Mouse (Mus musculus) heart, postnatal 4 days (tissue): ENCODE data around the gene Klk1b21. TPM values are rescaled to one million over a fixed set of nuclear protein-coding genes. Genes with fewer than 3 reads are reported as not detected.
"Not testable (repeated sequence)": the region's sequence is repeated elsewhere in the genome, so short reads cannot be mapped to it uniquely, and the experiment has no call there.

Source experiments
- DNase-seq: peaks from one replicate; pipeline ENCODE4 v3.0.0; 2021
- total RNA-seq, 2 experiments: library from RNA; stranded (reverse); gene quantifications; 2 replicates each; pipeline ENCODE4 v1.2.3; 2021

The Klk1b21 gene
- not detected for total RNA-seq

- DNase-seq, result not testable (repeated sequence)
Measured at GRCm38 (mm10) chr7:44102028-44102427, at the start of gene Klk1b21. Gene Klk1b21, plus strand, starts transcription at chr7:44102328.

- DNase-seq, result no peak
Measured at GRCm38 (mm10) chr7:44072117-44072516, 30.0 kb upstream of the Klk1b21 start.

- DNase-seq, result no peak
Measured at GRCm38 (mm10) chr7:44077703-44078102, 24.4 kb upstream of the Klk1b21 start.

- no peak for DNase-seq
Measured at GRCm38 (mm10) chr7:44096111-44096510, 6.0 kb upstream of the Klk1b21 start.

- DNase-seq, result no peak
Measured at GRCm38 (mm10) chr7:44112373-44112772, 10.2 kb downstream of the Klk1b21 start, which contains the start of gene Klk1b22. Gene Klk1b22, plus strand, starts transcription at chr7:44112673.

- no peak for DNase-seq
Measured at GRCm38 (mm10) chr7:44123445-44123844, 21.3 kb downstream of the Klk1b21 start.

- no peak for DNase-seq
Measured at GRCm38 (mm10) chr7:44136467-44136866, 34.3 kb downstream of the Klk1b21 start, which contains the start of gene Klk1b16. Gene Klk1b16, plus strand, starts transcription at chr7:44136767.

Other genes with a start within 250 kb of the Klk1b21 start
- not detected for gene Klk4, start 221.2 kb upstream of the Klk1b21 start, total RNA-seq
- gene Klk15, start 168.6 kb upstream of the Klk1b21 start, total RNA-seq, result not detected
- gene Klk1b8, start 151.7 kb upstream of the Klk1b21 start, total RNA-seq, result not detected
- not detected for gene Klk1b1, start 135.6 kb upstream of the Klk1b21 start, total RNA-seq
- gene Klk1b9, start 126.3 kb upstream of the Klk1b21 start, total RNA-seq, result not detected
- not detected for gene Klk1b11, start 106.5 kb upstream of the Klk1b21 start, total RNA-seq
- gene Klk1b26, start 90.2 kb upstream of the Klk1b21 start, total RNA-seq, result not detected
- not detected for gene Klk1b27, start 50.0 kb upstream of the Klk1b21 start, total RNA-seq
- not detected for gene Klk1b22, start 10.3 kb downstream of the Klk1b21 start, total RNA-seq
- gene Klk1b16, start 34.4 kb downstream of the Klk1b21 start, total RNA-seq, result not detected
- not detected for gene Klk1b24, start 85.9 kb downstream of the Klk1b21 start, total RNA-seq
- not detected for gene Klk1b3, start 95.9 kb downstream of the Klk1b21 start, total RNA-seq
- not detected for gene Klk1b4, start 105.1 kb downstream of the Klk1b21 start, total RNA-seq
- not detected for gene Klk1b5, start 113.6 kb downstream of the Klk1b21 start, total RNA-seq
- gene Klk1, start 123.0 kb downstream of the Klk1b21 start, total RNA-seq, result not detected
- not detected for gene Gm36864, start 133.8 kb downstream of the Klk1b21 start, total RNA-seq
- under 1 TPM; 0.61 to 0.79 TPM for gene 1700028J19Rik, start 144.4 kb downstream of the Klk1b21 start, total RNA-seq
- gene 2410002F23Rik, start 144.4 kb downstream of the Klk1b21 start, total RNA-seq, result 10 to 100 TPM; 72.0 to 72.7 TPM
- gene Acp4, start 155.1 kb downstream of the Klk1b21 start, total RNA-seq, result not detected
- gene Gm15517, start 159.1 kb downstream of the Klk1b21 start, total RNA-seq, result not detected
- gene Clec11a, start 204.6 kb downstream of the Klk1b21 start, total RNA-seq, result under 1 TPM; 0.71 to 0.92 TPM
- 1 to 10 TPM; 3.5 to 4.6 TPM for gene Shank1, start 207.9 kb downstream of the Klk1b21 start, total RNA-seq